Mouse (Mus musculus) midbrain, embryonic 11.5 days (tissue): ENCODE measurements around the gene Fam83d. TPM values are rescaled to one million over a fixed set of nuclear protein-coding genes. Genes with fewer than 3 reads are reported as not detected.
A peak's percentile ranks its signal among the peaks of the same experiment; 100 is the strongest.

Experiments
- ATAC-seq: fragments of 200-750 bp; cut with Nextera tagmentation; 2 replicates; pipeline ENCODE4 v1.8.0; 2017; ENCODE audit warnings: moderate TSS enrichment, moderate library complexity; ENCODE audit not compliant: low FRiP score
- DNase-seq: peaks from one replicate; pipeline ENCODE4 v3.0.0; 2015; ENCODE audit warnings: low spot score; ENCODE audit errors: missing footprints
- H3K27ac ChIP-seq: fragments of 300-500 bp; sonication (generic); 2 replicates; pipeline ENCODE4 v1.5.1; 2014; ENCODE audit warnings: low read depth, low read length
- H3K27me3 ChIP-seq: fragments of 300-500 bp; sonication (generic); 2 replicates; pipeline ENCODE4 v1.6.1; 2014; ENCODE audit warnings: mild to moderate bottlenecking, low read length, moderate library complexity, mixed read lengths; ENCODE audit not compliant: control insufficient read depth, insufficient read depth
- H3K36me3 ChIP-seq: fragments of 300-500 bp; sonication (generic); 2 replicates; pipeline ENCODE4 v1.6.1; 2014; ENCODE audit warnings: mild to moderate bottlenecking, low read length, moderate library complexity, mixed read lengths; ENCODE audit not compliant: control insufficient read depth, insufficient read depth
- H3K4me1 ChIP-seq: fragments of 300-500 bp; sonication (generic); 2 replicates; pipeline ENCODE4 v1.6.1; 2014; ENCODE audit warnings: low read length; ENCODE audit not compliant: control insufficient read depth, insufficient read depth
- H3K4me2 ChIP-seq: fragments of 300-500 bp; sonication (generic); 2 replicates; pipeline ENCODE4 v1.6.1; 2014; ENCODE audit warnings: mild to moderate bottlenecking, moderate library complexity
- H3K4me3 ChIP-seq: fragments of 300-500 bp; sonication (generic); 2 replicates; pipeline ENCODE4 v1.5.1; 2014; ENCODE audit warnings: low read depth, low read length
- H3K9ac ChIP-seq: fragments of 300-500 bp; sonication (generic); 2 replicates; pipeline ENCODE4 v1.6.1; 2014; ENCODE audit warnings: low read length
- H3K9me3 ChIP-seq: fragments of 300-500 bp; sonication (generic); 2 replicates; pipeline ENCODE4 v1.6.1; 2016; ENCODE audit warnings: low read length; ENCODE audit not compliant: control insufficient read depth
- WGBS: fragments of 180-500 bp; shearing (Covaris S2); extraction: QIAGEN DNeasy Blood & Tissue Kit; methylation state at CpG from one replicate; pipeline ENCODE4 v1.1.7; 2014; 5-methylcytosine and 5-hydroxymethylcytosine counted together
- polyA plus RNA-seq: library from polyadenylated mRNA; unstranded; fragments of >200 nt; fragmentation: Nextera tagmentation; extraction: Ambion mirVana; gene quantifications from 2 replicates; pipeline ENCODE4 v1.2.1, GENCODE M21; 2014

The Fam83d gene
- polyA plus RNA-seq, 1 experiment from 2014 or later, result 48.8 TPM

DNA sequence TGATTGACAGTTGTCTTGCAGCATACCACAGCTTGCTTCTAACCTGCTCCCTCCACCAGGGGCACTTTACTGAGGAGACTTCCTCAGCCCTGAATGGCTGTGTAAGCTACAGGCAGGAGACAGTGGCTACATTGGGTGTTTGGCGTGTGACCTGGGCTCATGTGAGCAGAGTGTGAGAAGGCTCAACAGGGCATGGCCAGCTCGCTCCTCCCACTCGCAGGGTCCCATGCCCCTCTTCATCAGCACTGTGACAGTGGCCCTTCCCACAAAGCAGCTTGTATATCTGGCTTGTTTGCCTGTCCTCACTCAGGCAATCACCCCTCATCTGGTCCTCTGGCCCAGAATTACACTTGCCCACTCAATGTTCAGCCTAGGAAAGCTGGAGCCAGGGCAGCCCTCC, 28.8 kb upstream of the Fam83d start:
- H3K4me3 ChIP-seq, result no peak overlapping the region
- no peak overlapping the region for H3K4me2 ChIP-seq
- H3K9ac ChIP-seq, result no peak overlapping the region
- no peaks in the 10 kb centered on the region for H3K36me3 ChIP-seq
- H3K4me1 ChIP-seq, result peaks cover 13% of the 10 kb centered on the region
- H3K9me3 ChIP-seq, result no peaks in the 10 kb centered on the region
- no peaks in the 10 kb centered on the region for H3K27me3 ChIP-seq
- DNase-seq, result peak; percentile 78
- H3K27ac ChIP-seq, result no peak overlapping the region
- 0 out of 2 replicates have a peak, but pooled peaks have one; percentile 8 for ATAC-seq
- WGBS, result 80% methylated on average over 3 of the region's 3 CpGs

DNA sequence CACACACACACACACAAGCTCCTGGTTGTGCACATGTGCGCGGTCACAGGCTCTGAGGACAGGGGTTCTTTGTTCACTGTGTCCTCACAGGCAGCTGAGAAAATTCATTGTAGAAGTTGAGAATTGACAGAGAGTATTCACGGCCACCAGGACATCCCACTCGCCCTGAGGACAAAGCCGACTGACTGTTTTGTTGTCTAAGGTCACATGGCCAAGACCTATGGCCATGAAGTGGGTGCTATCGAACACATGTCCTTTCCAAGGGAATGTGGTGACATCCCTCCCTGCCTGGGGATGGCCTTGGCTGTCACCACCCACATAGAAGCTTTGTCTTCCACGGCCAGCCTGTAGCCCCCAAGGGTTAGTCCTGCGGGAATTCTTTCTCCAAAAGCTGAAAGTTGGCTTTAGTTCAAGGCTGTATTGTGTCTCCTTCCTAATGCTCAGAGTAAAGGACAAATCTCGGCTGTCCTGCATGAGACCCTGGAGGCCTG, 26.8 kb upstream of the Fam83d start:
- H3K9me3 ChIP-seq, result no peaks in the 10 kb centered on the region
- no peaks in the 10 kb centered on the region for H3K36me3 ChIP-seq
- ATAC-seq (peak; percentile 51), DNase-seq (peak; percentile 76)
- no peak overlapping the region for H3K9ac ChIP-seq
- peaks cover 13% of the 10 kb centered on the region for H3K4me1 ChIP-seq
- no peak overlapping the region for H3K4me3 ChIP-seq
- H3K27me3 ChIP-seq, result no peaks in the 10 kb centered on the region
- WGBS, result 52% methylated on average over 9 of the region's 9 CpGs
- no peak overlapping the region for H3K27ac ChIP-seq
- H3K4me2 ChIP-seq, result no peak overlapping the region

DNA sequence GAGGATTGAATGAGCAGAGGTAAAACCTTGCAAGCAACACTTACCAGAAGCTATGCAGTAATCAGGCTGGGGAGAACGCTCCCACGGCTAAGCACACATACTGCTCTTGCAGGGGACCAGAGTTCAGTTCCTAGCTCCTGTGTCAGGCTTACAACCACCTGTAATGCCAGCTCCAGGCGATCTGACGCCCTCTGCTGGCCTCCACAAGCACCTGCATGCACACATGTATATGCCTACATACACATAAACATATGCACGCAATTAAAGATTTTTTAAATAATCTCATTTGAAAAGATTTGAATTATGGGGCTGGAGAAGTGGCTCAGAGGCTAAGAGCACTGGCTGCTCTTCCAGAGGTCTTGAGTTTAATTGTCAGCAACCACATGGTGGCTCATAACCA, 25.5 kb upstream of the Fam83d start:
- H3K27ac ChIP-seq, result no peak overlapping the region
- H3K9me3 ChIP-seq, result no peaks in the 10 kb centered on the region
- no peak for ATAC-seq
- WGBS, result 78% methylated on average over 5 of the region's 5 CpGs
- H3K27me3 ChIP-seq, result no peaks in the 10 kb centered on the region
- no peaks in the 10 kb centered on the region for H3K36me3 ChIP-seq
- peaks cover 13% of the 10 kb centered on the region for H3K4me1 ChIP-seq
- DNase-seq, result peak; percentile 23
- H3K4me2 ChIP-seq, result no peak overlapping the region
- H3K9ac ChIP-seq, result no peak overlapping the region
- H3K4me3 ChIP-seq, result no peak overlapping the region

DNA sequence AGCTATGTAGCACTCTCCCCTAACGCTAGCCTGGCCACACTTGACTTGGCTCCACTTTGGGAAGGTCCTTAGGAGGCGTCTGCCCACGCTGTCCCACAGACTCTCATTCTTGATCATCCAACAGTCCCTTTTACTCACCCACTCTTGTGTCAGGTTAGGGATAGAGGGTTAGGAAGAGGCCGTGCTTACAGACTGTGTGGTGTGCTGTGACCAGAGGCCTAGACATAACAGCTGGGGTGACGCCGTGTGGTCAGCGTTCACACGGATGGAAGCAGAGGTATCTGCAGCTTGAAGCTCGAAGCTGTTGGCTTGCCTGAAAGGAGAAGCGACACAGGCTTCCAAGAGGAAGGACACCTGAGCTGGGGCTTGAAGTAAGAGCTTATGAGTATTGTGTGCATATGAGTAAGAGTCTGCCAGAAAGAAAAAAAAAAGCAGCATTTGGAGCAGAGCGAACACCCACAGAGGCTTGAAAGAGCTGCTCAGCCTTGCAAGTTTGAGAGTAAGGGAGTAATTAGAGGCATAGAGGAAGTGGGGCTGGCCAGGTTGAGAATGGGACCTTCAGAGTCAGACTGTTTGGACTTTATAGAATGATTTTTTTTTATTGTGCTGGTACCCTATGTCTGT, 24.3 kb upstream of the Fam83d start:
- ATAC-seq, result no peak
- H3K27ac ChIP-seq, result no peak overlapping the region
- H3K9ac ChIP-seq, result no peak overlapping the region
- no peak overlapping the region for H3K4me3 ChIP-seq
- WGBS, result 91% methylated on average over 11 of the region's 11 CpGs
- DNase-seq, result peak; percentile 44
- no peak overlapping the region for H3K4me2 ChIP-seq
- no peaks in the 10 kb centered on the region for H3K27me3 ChIP-seq
- peaks cover 9% of the 10 kb centered on the region for H3K4me1 ChIP-seq
- H3K9me3 ChIP-seq, result no peaks in the 10 kb centered on the region
- no peaks in the 10 kb centered on the region for H3K36me3 ChIP-seq

DNA sequence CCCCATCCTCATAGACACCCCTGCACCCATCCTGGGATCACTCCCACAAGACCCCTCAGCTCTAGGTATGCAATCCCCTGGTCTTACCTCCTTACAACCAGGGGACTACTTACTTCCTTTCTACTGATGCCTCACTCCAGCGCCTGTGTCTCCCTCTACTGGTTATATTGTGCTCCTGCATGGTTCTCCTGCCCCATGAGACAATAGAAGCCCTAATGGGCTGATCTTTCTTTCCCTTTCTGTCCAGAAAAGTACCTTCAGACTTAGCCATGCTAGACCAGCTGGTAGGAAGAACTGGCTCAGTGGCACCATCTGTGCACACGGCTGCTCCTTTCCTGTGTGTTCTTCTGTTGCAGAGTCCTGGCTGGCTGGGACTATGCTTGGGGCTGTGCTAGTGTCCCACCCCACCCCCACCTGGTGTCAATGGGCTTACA, 22.8 kb upstream of the Fam83d start:
- H3K4me1 ChIP-seq, result peaks cover 3% of the 10 kb centered on the region; the same call in 1 of the 2 replicates
- H3K27ac ChIP-seq, result no peak overlapping the region
- peak; percentile 84 for DNase-seq
- H3K9me3 ChIP-seq, result no peaks in the 10 kb centered on the region
- no peak overlapping the region for H3K4me2 ChIP-seq
- peak; percentile 52; the same call in 1 of the 2 replicates for ATAC-seq
- WGBS, result 14% methylated on average over 2 of the region's 2 CpGs
- no peaks in the 10 kb centered on the region for H3K36me3 ChIP-seq
- H3K9ac ChIP-seq, result no peak overlapping the region
- no peak overlapping the region for H3K4me3 ChIP-seq
- H3K27me3 ChIP-seq, result no peaks in the 10 kb centered on the region

DNA sequence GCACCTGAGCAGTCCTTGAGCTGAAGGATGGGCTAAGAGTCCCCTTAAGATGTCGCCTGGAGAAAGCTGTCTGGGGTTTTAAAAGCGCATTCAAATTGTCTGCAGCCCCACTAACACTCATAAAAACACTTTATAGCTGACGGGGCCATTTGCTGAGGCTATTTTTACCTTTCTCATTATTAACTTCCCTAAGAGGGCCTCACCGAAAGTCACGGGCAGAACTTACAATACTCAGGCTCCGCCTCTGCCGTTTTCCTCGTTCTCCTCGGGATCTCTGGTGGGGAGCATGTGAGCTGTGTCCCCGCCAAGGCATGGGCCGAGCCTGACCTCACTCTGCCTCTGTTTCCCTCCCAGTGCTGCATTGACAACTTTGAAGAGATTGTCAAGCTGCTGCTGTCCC, 21.7 kb upstream of the Fam83d start:
- Histone ChIP-seq H3K27me3 (no peaks in the 10 kb centered on the region), H3K4me3 (no peak overlapping the region), H3K4me2 (no peak overlapping the region), H3K4me1 (peaks cover 1% of the 10 kb centered on the region; the same call in 1 of the 2 replicates), H3K27ac (no peak overlapping the region), H3K36me3 (no peaks in the 10 kb centered on the region), H3K9me3 (no peaks in the 10 kb centered on the region), H3K9ac (no peak overlapping the region)
- WGBS, result 83% methylated on average over 11 of the region's 11 CpGs
- ATAC-seq (no peak), DNase-seq (peak; percentile 73)

DNA sequence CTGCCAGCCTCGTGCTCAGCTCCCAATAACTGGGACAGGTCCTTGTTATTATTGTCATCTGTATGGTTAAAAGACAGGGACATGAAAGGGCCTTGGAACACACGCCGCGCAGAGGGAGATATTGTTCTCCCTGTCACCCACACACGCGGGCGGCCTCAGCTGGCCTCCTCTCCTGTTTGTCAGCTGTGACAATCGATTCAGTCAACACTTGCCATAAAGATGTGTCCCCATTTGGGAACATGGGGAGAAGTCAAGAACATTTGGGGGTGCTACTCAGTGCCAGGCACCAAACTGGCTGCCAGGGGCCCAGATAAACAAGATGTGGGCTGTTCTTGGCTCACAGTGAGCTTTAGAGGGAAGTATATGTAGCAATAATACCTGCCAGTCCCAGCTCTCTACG, 18.5 kb upstream of the Fam83d start:
- H3K9ac ChIP-seq, result no peak overlapping the region
- H3K27ac ChIP-seq, result no peak overlapping the region
- no peaks in the 10 kb centered on the region for H3K4me1 ChIP-seq
- H3K9me3 ChIP-seq, result no peaks in the 10 kb centered on the region
- H3K27me3 ChIP-seq, result no peaks in the 10 kb centered on the region
- H3K36me3 ChIP-seq, result no peaks in the 10 kb centered on the region
- no peak overlapping the region for H3K4me3 ChIP-seq
- peak; percentile 69 for DNase-seq
- 91% methylated on average over 9 of the region's 9 CpGs for WGBS
- ATAC-seq, result no peak
- no peak overlapping the region for H3K4me2 ChIP-seq

DNA sequence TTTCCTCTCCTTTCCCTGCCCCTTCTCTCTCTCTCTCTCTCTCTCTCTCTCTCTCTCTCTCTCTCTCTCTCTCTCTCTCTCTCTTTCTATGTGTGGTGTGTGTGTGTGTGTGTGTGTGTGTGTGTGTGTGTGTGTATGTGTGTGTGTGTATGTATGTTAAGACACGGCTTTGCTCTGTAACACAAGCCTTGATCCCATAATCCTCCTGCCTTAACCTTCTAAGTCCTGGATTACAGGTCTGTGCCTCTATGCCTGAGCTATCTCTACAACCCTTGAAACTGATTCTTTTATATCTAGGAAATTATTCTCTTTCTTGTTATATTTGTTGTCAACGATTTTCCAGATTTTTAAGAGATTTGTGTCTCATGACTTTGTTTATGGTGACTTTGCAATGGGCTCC, 7.7 kb upstream of the Fam83d start:
- ATAC-seq (no peak), DNase-seq (no peak)
- Histone ChIP-seq H3K36me3 (no peaks in the 10 kb centered on the region), H3K4me2 (no peak overlapping the region), H3K4me3 (no peak overlapping the region), H3K4me1 (no peaks in the 10 kb centered on the region), H3K27ac (no peak overlapping the region), H3K27me3 (no peaks in the 10 kb centered on the region), H3K9ac (no peak overlapping the region), H3K9me3 (no peaks in the 10 kb centered on the region)
- 70% methylated on average over 2 of the region's 2 CpGs for WGBS

DNA sequence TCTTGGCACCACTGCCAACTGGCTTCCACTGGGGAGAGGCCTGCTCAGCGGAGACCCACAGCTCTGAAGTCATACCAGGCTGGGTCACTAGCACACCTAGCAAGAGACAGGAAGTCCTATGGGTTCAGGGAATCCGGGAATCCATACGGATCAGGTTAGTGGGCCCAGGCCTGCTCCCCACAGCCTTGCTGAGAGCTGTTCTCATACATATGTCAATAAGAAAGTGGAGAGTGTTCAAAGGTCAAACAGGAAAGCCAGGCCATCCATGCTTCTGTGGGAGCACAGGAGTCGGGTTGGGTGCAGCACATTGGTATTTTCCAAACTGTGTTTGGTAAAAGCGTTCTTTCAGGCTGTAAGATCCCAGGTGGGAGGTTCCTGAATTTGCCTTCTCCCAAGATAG, 5.6 kb upstream of the Fam83d start:
- WGBS, result 86% methylated on average over 5 of the region's 5 CpGs
- Histone ChIP-seq H3K4me1 (no peaks in the 10 kb centered on the region; the same call in 1 of the 2 replicates), H3K27ac (no peak overlapping the region), H3K9ac (no peak overlapping the region), H3K9me3 (no peaks in the 10 kb centered on the region), H3K36me3 (no peaks in the 10 kb centered on the region), H3K4me3 (no peak overlapping the region), H3K4me2 (no peak overlapping the region), H3K27me3 (no peaks in the 10 kb centered on the region)
- ATAC-seq (no peak), DNase-seq (peak; percentile 49)
